Mouse (Mus musculus) ES-E14 (cell line): ENCODE data around the gene Slc11a1. TPM values are rescaled to one million over a fixed set of nuclear protein-coding genes. Genes with fewer than 3 reads are reported as not detected.

Experiments used
- DNase-seq: peaks from one replicate; pipeline ENCODE4 v3.0.0-alpha.2; 2013; ENCODE audit warnings: low read depth, low spot score
- H3K27ac ChIP-seq: 2 replicates; pipeline ENCODE4 v1.5.1; 2012; ENCODE audit warnings: low read depth, mild to moderate bottlenecking, low read length, moderate library complexity, mixed read lengths; ENCODE audit not compliant: poor library complexity, insufficient read depth, severe bottlenecking
- H3K36me3 ChIP-seq: 2 replicates; pipeline ENCODE4 v1.6.1; 2012; ENCODE audit warnings: mild to moderate bottlenecking, low read length, moderate library complexity, mixed read lengths; ENCODE audit not compliant: control insufficient read depth, poor library complexity, insufficient read depth, severe bottlenecking
- H3K4me1 ChIP-seq, 2 experiments: fragments of 150-350 bp in 1 of 2; sonication (generic) in 1 of 2; 2 replicates each; pipeline ENCODE4 v1.6.1; 2012; ENCODE audit warnings: low read length in 2 of 2, mild to moderate bottlenecking in 1 of 2, mixed read lengths in 1 of 2; ENCODE audit not compliant: control insufficient read depth in 2 of 2, insufficient read depth in 2 of 2, poor library complexity in 1 of 2
- H3K4me3 ChIP-seq, 2 experiments: fragments of 150-350 bp in 1 of 2; sonication (generic) in 1 of 2; 2 replicates each; pipeline ENCODE4 v1.5.1; 2012; ENCODE audit warnings: low read length in 2 of 2, low read depth in 1 of 2, mild to moderate bottlenecking in 1 of 2, mixed read lengths in 1 of 2; ENCODE audit not compliant: insufficient read depth in 1 of 2, poor library complexity in 1 of 2, severe bottlenecking in 1 of 2
- H3K9ac ChIP-seq: 2 replicates; pipeline ENCODE4 v1.6.1; 2012; ENCODE audit warnings: low read depth, mild to moderate bottlenecking, low read length, mixed read lengths; ENCODE audit not compliant: poor library complexity, insufficient read depth, severe bottlenecking
- H3K9me3 ChIP-seq: fragments of 150-350 bp; sonication (generic); 2 replicates; pipeline ENCODE4 v1.6.1; 2012; ENCODE audit warnings: low read depth, mild to moderate bottlenecking, low read length; ENCODE audit not compliant: control insufficient read depth, insufficient read depth
- CHD2 ChIP-seq: IDR thresholded peaks from 2 replicates; pipeline ENCODE4 v1.6.1; 2014; ENCODE audit warnings: mild to moderate bottlenecking, low read depth, low read length, inconsistent platforms
- HCFC1 ChIP-seq: IDR thresholded peaks from 2 replicates; pipeline ENCODE4 v1.6.1; 2012; ENCODE audit warnings: low read length, inconsistent platforms, borderline replicate concordance; ENCODE audit not compliant: insufficient read depth
- MAFK ChIP-seq: IDR thresholded peaks from 2 replicates; pipeline ENCODE4 v1.6.1; 2014; ENCODE audit warnings: mild to moderate bottlenecking, low read depth, low read length, inconsistent platforms; ENCODE audit not compliant: insufficient read depth
- ZC3H11A ChIP-seq: IDR thresholded peaks from 2 replicates; pipeline ENCODE4 v1.6.1; 2012; ENCODE audit warnings: low read depth, mild to moderate bottlenecking, inconsistent platforms, low read length, borderline replicate concordance
- ZNF384 ChIP-seq: IDR thresholded peaks from 2 replicates; pipeline ENCODE4 v1.6.1; 2012; ENCODE audit warnings: low read depth, low read length, inconsistent platforms
- in situ Hi-C, 2 experiments: fragments of 600-800 bp; cut with MboI; formaldehyde crosslinking; loops; one replicate each; pipeline ENCODE4 v1.15.1; 2025; ENCODE audit warnings: low sequenced_read_pairs in 2 of 2, inconsistent platforms in 1 of 2; ENCODE audit not compliant: unreplicated experiment in 2 of 2
- total RNA-seq: library from RNA; depleted of rRNA; stranded (reverse); fragments of 300-350 nt; gene quantifications from 2 replicates; pipeline ENCODE4 v1.2.3, GENCODE M21; 2012

The Slc11a1 gene
- total RNA-seq, 1 experiment = 19.9 TPM

DNA sequence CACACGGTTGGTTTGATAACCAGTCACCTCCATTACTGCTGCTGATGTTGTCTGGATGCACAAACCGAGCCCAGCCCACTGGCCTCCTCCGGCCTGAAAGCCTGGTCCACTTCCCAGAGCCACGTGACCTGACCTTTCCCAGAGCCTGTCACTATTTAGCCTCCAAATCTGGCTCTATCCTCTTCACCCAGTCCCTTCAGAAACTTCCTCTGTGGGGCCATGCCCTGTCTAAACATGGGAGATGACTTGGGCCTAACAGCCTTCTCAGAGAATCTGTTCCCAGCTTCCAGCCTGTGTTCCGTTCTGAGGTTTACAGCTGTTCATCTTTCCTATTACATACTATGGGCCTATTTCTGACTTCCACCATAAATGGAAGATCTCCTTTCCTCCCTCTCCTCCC, 11.6 kb upstream of the Slc11a1 start:
- no peaks in the 10 kb centered on the region for H3K36me3 ChIP-seq
- TF ChIP-seq HCFC1 = no peak
- TF ChIP-seq ZNF384 = no peak
- no peak for TF ChIP-seq ZC3H11A
- TF ChIP-seq CHD2 = no peak
- no peak for TF ChIP-seq MAFK
- no peak overlapping the region for H3K27ac ChIP-seq
- peaks cover 1 to 6% of the 10 kb centered on the region in 2 experiments; a peak in 1 of 4 replicates for H3K4me1 ChIP-seq
- no peaks in the 10 kb centered on the region for H3K9me3 ChIP-seq
- no peak overlapping the region for H3K9ac ChIP-seq
- no peak overlapping the region for H3K4me3 ChIP-seq
- no peak for DNase-seq
- in situ Hi-C loops = loop anchor here in 1 of 2 experiments (10.0 kb wide), 1 partner anchor 159 kb away; no protein-coding TSS in a partner anchor

DNA sequence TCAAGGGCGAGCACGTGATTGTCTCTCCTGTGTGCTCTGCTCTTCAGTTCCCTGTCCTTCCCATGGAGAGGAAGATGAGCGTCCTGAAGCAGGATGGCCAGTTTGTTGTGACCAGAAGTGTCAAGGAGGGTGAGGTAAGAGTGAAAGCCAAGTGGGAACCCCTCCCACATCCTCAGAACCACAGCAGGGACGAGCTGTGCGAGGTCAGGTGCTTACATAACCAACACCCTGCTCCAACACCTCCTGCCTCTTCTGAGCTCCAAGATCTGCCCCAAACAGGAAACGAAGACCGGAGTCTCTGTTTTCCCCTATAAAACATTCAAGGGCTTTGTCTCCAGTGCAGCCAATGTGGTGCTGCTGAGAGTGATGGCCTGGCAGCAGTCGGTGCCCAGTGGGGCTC, 10.7 kb upstream of the Slc11a1 start:
- Histone ChIP-seq H3K27ac (no peak overlapping the region), H3K9me3 (no peaks in the 10 kb centered on the region), H3K9ac (no peak overlapping the region), H3K4me1 (peaks cover 3 to 6% of the 10 kb centered on the region in 2 experiments; a peak in 2 of 4 replicates), H3K4me3 (no peak overlapping the region), H3K36me3 (no peaks in the 10 kb centered on the region)
- in situ Hi-C loops = loop anchor here in 1 of 2 experiments (10.0 kb wide), 1 partner anchor 159 kb away; no protein-coding TSS in a partner anchor
- no peak for DNase-seq
- TF ChIP-seq ZC3H11A (no peak), ZNF384 (no peak), CHD2 (no peak), MAFK (no peak), HCFC1 (no peak)

- TF ChIP-seq HCFC1 = no peak
- no peak for TF ChIP-seq ZNF384
- TF ChIP-seq CHD2 = no peak
- no peak for TF ChIP-seq ZC3H11A
- no peak for TF ChIP-seq MAFK
- H3K4me1 ChIP-seq = peaks cover 3 to 7% of the 10 kb centered on the region in 2 experiments; a peak in 2 of 4 replicates
- H3K27ac ChIP-seq = no peak overlapping the region
- in situ Hi-C loops = loop anchor here in 1 of 2 experiments (10.0 kb wide), 1 partner anchor 163 kb away; no protein-coding TSS in a partner anchor
- 0 out of 2 replicates have a peak overlapping the region, but pooled peaks have one; percentile 22 for H3K9ac ChIP-seq
- no peaks in the 10 kb centered on the region for H3K9me3 ChIP-seq
- no peak for DNase-seq
- no peaks in the 10 kb centered on the region for H3K36me3 ChIP-seq
- peak overlapping the region; percentile 40 to 50 for H3K4me3 ChIP-seq
Measured at GRCm38 (mm10) chr1:74367886-74368645, 6.9 kb upstream of the Slc11a1 start.

- Histone ChIP-seq H3K36me3 (no peaks in the 10 kb centered on the region), H3K27ac (no peak overlapping the region), H3K4me3 (no peak overlapping the region), H3K4me1 (peaks cover 3 to 6% of the 10 kb centered on the region in 2 experiments; a peak in 2 of 4 replicates), H3K9me3 (no peaks in the 10 kb centered on the region), H3K9ac (no peak overlapping the region)
- TF ChIP-seq HCFC1 (no peak), MAFK (no peak), CHD2 (no peak), ZC3H11A (no peak), ZNF384 (no peak)
- DNase-seq = no peak
- in situ Hi-C loops = no loop called here
Measured at GRCm38 (mm10) chr1:74370040-74370439, 5.0 kb upstream of the Slc11a1 start.
